Mouse (Mus musculus): ENCODE data around the gene Ccdc42. TPM values are rescaled to one million over a fixed set of nuclear protein-coding genes. Genes with fewer than 3 reads are reported as not detected.

Ccdc42 gene
- polyA plus RNA-seq, 1 experiment from 2014 or later = not detected

DNA sequence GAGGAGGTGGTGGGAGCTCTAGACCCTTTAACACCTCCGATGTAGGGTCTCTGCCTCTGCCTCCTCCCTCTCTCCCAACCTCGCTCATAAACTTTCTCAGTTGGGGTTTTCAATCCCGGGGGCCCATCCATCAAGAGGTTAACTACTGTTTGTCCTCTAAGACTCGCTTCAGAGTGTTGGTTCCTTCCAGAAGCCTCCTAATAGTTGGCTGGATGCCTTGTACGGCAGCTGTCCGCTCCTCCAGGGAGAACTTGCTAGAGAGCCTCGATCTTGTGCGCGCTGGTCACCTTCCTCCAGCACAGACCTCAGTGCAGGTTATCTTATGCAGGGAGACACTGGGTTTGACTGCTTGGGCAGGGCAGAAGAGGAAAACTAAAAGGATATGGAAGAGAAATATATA is 35.9 kb downstream of the Ccdc42 start:
- peak overlapping the region; percentile 87 for H3K27ac ChIP-seq (ENCODE audit: low read length)
- H3K4me3 ChIP-seq (ENCODE audit: low read depth, low read length) = no peak overlapping the region
- no peaks in the 10 kb centered on the region for H3K27me3 ChIP-seq (ENCODE audit: control insufficient read depth, insufficient read depth, low read length)
- H3K9me3 ChIP-seq (ENCODE audit: control insufficient read depth, low read depth, low read length) = no peaks in the 10 kb centered on the region
- no peak overlapping the region for H3K9ac ChIP-seq (replicated peaks; ENCODE audit: low read depth, low read length)
- peak overlapping the region; percentile 17 for H3K4me2 ChIP-seq (replicated peaks; ENCODE audit: low read depth, low read length)
- H3K36me3 ChIP-seq (ENCODE audit: control insufficient read depth, insufficient read depth, low read length) = no peaks in the 10 kb centered on the region
- H3K4me1 ChIP-seq (ENCODE audit: control insufficient read depth, insufficient read depth, low read length) = peaks cover 12% of the 10 kb centered on the region
- 31% methylated on average over 9 of the region's 9 CpGs for WGBS
- no peak for ATAC-seq (ENCODE audit: insufficient number of reproducible peaks, insufficient read depth, low FRiP score, low read depth)

DNA sequence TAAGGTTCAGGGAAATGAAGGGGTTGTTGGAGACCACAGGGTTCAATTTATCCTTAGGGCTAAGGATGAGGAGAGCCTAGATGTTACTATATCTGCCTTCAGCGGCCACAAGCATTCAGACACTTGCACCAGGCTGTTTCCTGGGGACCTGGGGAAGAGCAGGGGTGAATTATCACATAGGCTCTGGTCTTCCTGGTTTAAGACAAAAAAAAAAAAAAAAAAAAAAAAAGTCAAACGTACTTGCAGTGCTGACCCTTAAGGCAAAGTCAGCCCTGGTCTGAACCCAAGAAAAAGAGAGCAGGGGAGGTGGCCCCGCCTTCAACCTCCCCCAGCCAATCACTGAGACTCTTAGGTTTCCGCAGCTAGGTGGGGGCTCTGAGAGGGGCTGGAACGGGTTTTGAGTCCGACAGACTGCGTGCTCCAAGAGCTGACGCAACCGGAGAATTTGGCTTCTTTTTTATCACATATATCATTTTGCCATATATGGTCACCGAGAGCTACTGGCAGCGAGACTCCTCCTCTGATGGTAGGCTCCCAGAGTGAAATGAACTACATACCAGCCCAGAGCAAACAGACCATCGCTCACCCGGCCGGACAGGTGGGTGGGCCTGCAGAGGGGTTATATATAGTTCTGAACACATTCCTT is 36.5 kb downstream of the Ccdc42 start:
- peak; percentile 92 for ATAC-seq (ENCODE audit: insufficient number of reproducible peaks, insufficient read depth, low FRiP score, low read depth)
- Histone ChIP-seq H3K9ac (replicated peaks; ENCODE audit: low read depth, low read length) (no peak overlapping the region), H3K36me3 (ENCODE audit: control insufficient read depth, insufficient read depth, low read length) (no peaks in the 10 kb centered on the region), H3K27ac (ENCODE audit: low read length) (peak overlapping the region; percentile 87), H3K4me3 (ENCODE audit: low read depth, low read length) (peak overlapping the region; percentile 11; the same call in 1 of the 2 replicates), H3K9me3 (ENCODE audit: control insufficient read depth, low read depth, low read length) (no peaks in the 10 kb centered on the region), H3K27me3 (ENCODE audit: control insufficient read depth, insufficient read depth, low read length) (no peaks in the 10 kb centered on the region), H3K4me2 (replicated peaks; ENCODE audit: low read depth, low read length) (peak overlapping the region; percentile 17), H3K4me1 (ENCODE audit: control insufficient read depth, insufficient read depth, low read length) (peaks cover 12% of the 10 kb centered on the region)
- 3% methylated on average over 14 of the region's 14 CpGs for WGBS

DNA sequence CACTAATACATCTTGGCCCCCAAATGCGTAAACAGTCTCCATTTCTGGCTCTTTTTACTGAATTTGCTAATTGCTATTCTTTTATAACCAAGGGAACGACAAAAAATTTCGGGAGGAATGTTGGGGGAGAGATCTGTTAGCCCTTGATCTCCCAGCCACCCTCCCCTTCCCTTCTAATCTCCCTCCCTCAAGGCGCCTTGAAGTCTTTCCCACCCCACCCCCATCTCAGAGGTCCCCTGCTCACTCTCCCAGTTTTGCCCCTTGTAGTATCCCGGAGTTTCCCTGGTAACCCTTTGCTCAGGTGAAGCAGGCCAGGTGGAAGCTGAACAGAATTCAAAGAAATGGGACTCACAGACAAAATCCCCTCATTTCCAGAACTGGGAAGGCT is 37.0 kb downstream of the Ccdc42 start:
- H3K9ac ChIP-seq (replicated peaks; ENCODE audit: low read depth, low read length) = no peak overlapping the region
- H3K27ac ChIP-seq (ENCODE audit: low read length) = peak overlapping the region; percentile 87
- peak; percentile 8; the same call in 1 of the 2 replicates for ATAC-seq (ENCODE audit: insufficient number of reproducible peaks, insufficient read depth, low FRiP score, low read depth)
- H3K4me2 ChIP-seq (replicated peaks; ENCODE audit: low read depth, low read length) = peak overlapping the region; percentile 17
- no peaks in the 10 kb centered on the region for H3K36me3 ChIP-seq (ENCODE audit: control insufficient read depth, insufficient read depth, low read length)
- H3K4me1 ChIP-seq (ENCODE audit: control insufficient read depth, insufficient read depth, low read length) = peaks cover 12% of the 10 kb centered on the region
- no peaks in the 10 kb centered on the region for H3K9me3 ChIP-seq (ENCODE audit: control insufficient read depth, low read depth, low read length)
- H3K27me3 ChIP-seq (ENCODE audit: control insufficient read depth, insufficient read depth, low read length) = no peaks in the 10 kb centered on the region
- peak overlapping the region; percentile 11; the same call in 1 of the 2 replicates for H3K4me3 ChIP-seq (ENCODE audit: low read depth, low read length)
- WGBS = under 1% methylated on average over 5 of the region's 5 CpGs

DNA sequence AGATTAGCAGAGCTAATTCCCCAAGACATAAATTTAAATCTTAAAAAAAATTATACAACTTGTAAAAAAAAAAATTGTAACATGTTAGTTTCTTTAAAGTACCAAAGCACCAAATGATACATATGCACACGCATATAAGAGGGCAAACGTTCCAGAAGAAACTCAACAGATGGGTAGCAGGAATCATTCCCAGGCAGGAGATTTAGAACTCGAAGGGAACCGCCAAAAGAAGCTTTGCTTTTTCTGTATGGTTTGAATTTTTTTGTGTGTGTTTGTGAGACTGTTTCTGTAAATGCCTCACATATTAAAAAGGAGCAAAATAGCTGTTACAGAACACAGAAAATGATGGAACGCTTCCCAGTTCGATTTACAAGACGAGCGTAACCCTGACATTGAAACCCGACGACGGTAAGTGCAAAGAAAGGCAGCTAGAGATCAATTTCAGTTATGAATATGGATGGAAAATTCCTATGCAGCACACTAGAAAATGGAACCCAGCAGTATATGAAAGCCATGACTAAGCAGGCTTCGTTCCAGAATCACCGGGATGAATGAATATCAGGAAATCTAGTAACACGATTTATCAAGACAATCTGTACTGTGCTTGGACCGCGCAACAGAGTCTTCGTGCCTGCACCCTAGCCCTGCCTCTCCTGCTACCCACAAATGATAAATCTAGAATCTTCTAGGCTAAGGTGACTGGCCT is 44.9 kb downstream of the Ccdc42 start:
- no peak overlapping the region for H3K4me3 ChIP-seq (ENCODE audit: low read depth, low read length)
- 76% methylated on average over 17 of the region's 17 CpGs for WGBS
- H3K9me3 ChIP-seq (ENCODE audit: control insufficient read depth, low read depth, low read length) = no peaks in the 10 kb centered on the region
- H3K9ac ChIP-seq (replicated peaks; ENCODE audit: low read depth, low read length) = no peak overlapping the region
- 0 out of 2 replicates have a peak, but pooled peaks cover 4% of the 10 kb centered on the region for H3K4me1 ChIP-seq (ENCODE audit: control insufficient read depth, insufficient read depth, low read length)
- no peaks in the 10 kb centered on the region for H3K27me3 ChIP-seq (ENCODE audit: control insufficient read depth, insufficient read depth, low read length)
- no peak overlapping the region for H3K27ac ChIP-seq (ENCODE audit: low read length)
- no peaks in the 10 kb centered on the region for H3K36me3 ChIP-seq (ENCODE audit: control insufficient read depth, insufficient read depth, low read length)
- no peak for ATAC-seq (ENCODE audit: insufficient number of reproducible peaks, insufficient read depth, low FRiP score, low read depth)
- H3K4me2 ChIP-seq (replicated peaks; ENCODE audit: low read depth, low read length) = no peak overlapping the region

DNA sequence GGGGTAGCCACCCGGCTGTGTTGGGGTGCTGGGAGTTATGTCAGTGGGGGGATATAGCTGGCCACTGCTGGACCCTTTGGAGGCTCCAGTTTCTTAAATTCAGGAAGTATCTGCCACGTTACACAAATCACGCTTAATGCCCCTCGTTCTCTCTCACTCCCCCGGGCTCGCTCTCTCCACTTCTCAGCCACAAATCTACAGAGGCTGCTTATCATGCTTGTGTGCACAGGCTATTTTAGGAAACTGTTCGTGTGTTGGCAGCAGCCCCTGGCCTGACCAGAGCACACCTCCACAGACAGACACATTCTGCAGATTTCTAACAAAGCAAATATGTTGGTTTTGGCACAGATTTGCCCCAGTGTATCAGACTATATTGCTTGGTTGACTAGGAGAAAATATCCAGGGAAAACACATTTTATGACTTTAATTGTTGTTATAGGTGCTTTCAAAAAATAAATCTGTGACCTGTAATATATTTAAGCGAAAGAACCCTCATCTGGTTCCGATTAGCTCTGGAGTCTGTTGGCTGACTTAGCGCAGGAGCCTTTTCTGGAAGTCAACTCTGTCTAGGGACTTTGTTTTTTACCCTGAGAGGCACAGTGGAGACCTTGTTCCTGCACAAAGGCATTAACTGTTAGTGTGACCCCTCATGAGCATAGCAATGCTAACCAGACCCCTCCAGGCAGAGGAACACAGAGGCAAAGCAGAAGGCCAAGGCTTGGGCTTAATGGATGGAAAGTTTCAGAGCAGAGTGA is 51.2 kb downstream of the Ccdc42 start:
- no peak overlapping the region; the same call in 1 of the 2 replicates for H3K4me2 ChIP-seq (replicated peaks; ENCODE audit: low read depth, low read length)
- peak; percentile 71; the same call in 1 of the 2 replicates for ATAC-seq (ENCODE audit: insufficient number of reproducible peaks, insufficient read depth, low FRiP score, low read depth)
- WGBS = 21% methylated on average over 10 of the region's 10 CpGs

DNA sequence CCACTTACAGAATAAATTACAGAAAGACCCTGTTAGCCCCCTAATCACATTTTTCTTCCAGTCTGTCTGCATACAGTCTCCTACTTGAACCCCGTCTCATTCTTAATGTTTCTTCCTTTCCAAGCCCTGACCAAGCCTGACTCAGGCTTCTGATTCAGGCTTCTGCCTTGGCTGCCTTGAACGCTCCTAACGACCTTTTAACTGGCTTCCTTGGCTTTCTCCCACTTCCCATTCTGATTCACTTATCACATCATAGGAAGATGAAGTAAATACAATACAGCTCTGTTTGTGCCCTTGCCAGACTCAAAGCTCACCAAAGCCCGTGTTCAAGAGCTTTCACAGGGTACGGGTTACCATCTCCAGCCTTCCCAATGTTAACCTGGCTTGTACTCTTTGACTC is 54.5 kb downstream of the Ccdc42 start:
- WGBS = 75% methylated on average over 5 of the region's 5 CpGs
- ATAC-seq (ENCODE audit: insufficient number of reproducible peaks, insufficient read depth, low FRiP score, low read depth) = no peak
- Histone ChIP-seq H3K27ac (ENCODE audit: low read length) (no peak overlapping the region), H3K27me3 (ENCODE audit: control insufficient read depth, insufficient read depth, low read length) (no peaks in the 10 kb centered on the region), H3K4me1 (ENCODE audit: control insufficient read depth, insufficient read depth, low read length) (peaks cover 6% of the 10 kb centered on the region; the same call in 1 of the 2 replicates), H3K9ac (replicated peaks; ENCODE audit: low read depth, low read length) (no peak overlapping the region), H3K4me3 (ENCODE audit: low read depth, low read length) (no peak overlapping the region), H3K4me2 (replicated peaks; ENCODE audit: low read depth, low read length) (no peak overlapping the region), H3K36me3 (ENCODE audit: control insufficient read depth, insufficient read depth, low read length) (no peaks in the 10 kb centered on the region), H3K9me3 (ENCODE audit: control insufficient read depth, low read depth, low read length) (peaks cover 4% of the 10 kb centered on the region; the same call in 1 of the 2 replicates)

More for the DNA sequence above, 51.2 kb downstream of the Ccdc42 start:
- no peak overlapping the region for H3K9ac ChIP-seq (replicated peaks; ENCODE audit: low read depth, low read length)
- H3K9me3 ChIP-seq (ENCODE audit: control insufficient read depth, low read depth, low read length) = peaks cover 4% of the 10 kb centered on the region; the same call in 1 of the 2 replicates
- no peaks in the 10 kb centered on the region for H3K27me3 ChIP-seq (ENCODE audit: control insufficient read depth, insufficient read depth, low read length)
- no peaks in the 10 kb centered on the region for H3K36me3 ChIP-seq (ENCODE audit: control insufficient read depth, insufficient read depth, low read length)
- H3K4me1 ChIP-seq (ENCODE audit: control insufficient read depth, insufficient read depth, low read length) = peaks cover 11% of the 10 kb centered on the region; the same call in 1 of the 2 replicates
- H3K4me3 ChIP-seq (ENCODE audit: low read depth, low read length) = no peak overlapping the region
- H3K27ac ChIP-seq (ENCODE audit: low read length) = peak overlapping the region; percentile 71

DNA sequence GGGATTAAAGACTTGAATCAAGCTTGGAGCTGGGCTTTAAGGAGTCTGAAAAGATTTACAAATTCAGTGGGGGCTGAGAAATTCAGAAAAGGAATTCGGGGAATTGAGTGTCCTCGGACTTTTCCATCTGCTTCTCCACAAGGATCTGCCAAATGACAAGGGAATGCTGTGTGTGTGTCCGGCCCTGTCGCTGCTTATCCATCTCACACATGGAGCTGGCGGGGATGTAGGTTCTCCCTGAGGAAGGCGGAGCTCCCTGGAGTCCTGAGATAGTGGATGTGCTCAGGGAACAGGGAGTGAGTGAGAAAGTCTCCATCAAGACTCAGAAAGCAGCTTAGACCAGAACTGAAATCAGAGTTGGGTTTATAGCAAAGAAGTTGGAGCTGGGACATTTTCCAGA is 58.0 kb downstream of the Ccdc42 start:
- ATAC-seq (ENCODE audit: insufficient number of reproducible peaks, insufficient read depth, low FRiP score, low read depth) = no peak

More for the DNA sequence above, 58.0 kb downstream of the Ccdc42 start:
- Histone ChIP-seq H3K4me2 (replicated peaks; ENCODE audit: low read depth, low read length) (no peak overlapping the region), H3K4me3 (ENCODE audit: low read depth, low read length) (no peak overlapping the region), H3K27me3 (ENCODE audit: control insufficient read depth, insufficient read depth, low read length) (no peaks in the 10 kb centered on the region), H3K27ac (ENCODE audit: low read length) (no peak overlapping the region), H3K4me1 (ENCODE audit: control insufficient read depth, insufficient read depth, low read length) (peaks cover 3% of the 10 kb centered on the region; the same call in 1 of the 2 replicates), H3K9ac (replicated peaks; ENCODE audit: low read depth, low read length) (no peak overlapping the region), H3K36me3 (ENCODE audit: control insufficient read depth, insufficient read depth, low read length) (no peaks in the 10 kb centered on the region), H3K9me3 (ENCODE audit: control insufficient read depth, low read depth, low read length) (peaks cover 4% of the 10 kb centered on the region; the same call in 1 of the 2 replicates)
- WGBS = 57% methylated on average over 6 of the region's 6 CpGs
